Mouse (Mus musculus) liver, embryonic 12.5 days (tissue): ENCODE data around the gene Csrnp1. TPM values are rescaled to one million over a fixed set of nuclear protein-coding genes. Genes with fewer than 3 reads are reported as not detected.

Experiments used
- ATAC-seq: fragments of 200-750 bp; cut with Nextera tagmentation; 2 replicates; pipeline ENCODE4 v1.8.0; 2017; ENCODE audit warnings: moderate number of reproducible peaks, mild to moderate bottlenecking, moderate library complexity
- H3K27ac ChIP-seq: fragments of 300-500 bp; sonication (generic); 2 replicates; pipeline ENCODE4 v1.5.1; 2016; ENCODE audit warnings: mild to moderate bottlenecking
- H3K27me3 ChIP-seq: fragments of 300-500 bp; sonication (generic); replicated peaks from 2 replicates; pipeline ENCODE4 v1.6.1; 2016; ENCODE audit warnings: mild to moderate bottlenecking, moderate library complexity
- H3K36me3 ChIP-seq: fragments of 300-500 bp; sonication (generic); 2 replicates; pipeline ENCODE4 v1.6.1; 2016; ENCODE audit warnings: mild to moderate bottlenecking, moderate library complexity
- H3K4me1 ChIP-seq: fragments of 300-500 bp; sonication (generic); 2 replicates; pipeline ENCODE4 v1.6.1; 2016
- H3K4me2 ChIP-seq: fragments of 300-500 bp; sonication (generic); 2 replicates; pipeline ENCODE4 v1.6.1; 2016; ENCODE audit warnings: mild to moderate bottlenecking, moderate library complexity
- H3K4me3 ChIP-seq: fragments of 300-500 bp; sonication (generic); 2 replicates; pipeline ENCODE4 v1.5.1; 2016; ENCODE audit warnings: mild to moderate bottlenecking, moderate library complexity
- H3K9ac ChIP-seq: fragments of 300-500 bp; sonication (generic); 2 replicates; pipeline ENCODE4 v1.6.1; 2016; ENCODE audit warnings: mild to moderate bottlenecking, moderate library complexity
- H3K9me3 ChIP-seq: fragments of 300-500 bp; sonication (generic); replicated peaks from 2 replicates; pipeline ENCODE4 v1.6.1; 2016; ENCODE audit warnings: mild to moderate bottlenecking, moderate library complexity
- WGBS: fragments of 180-500 bp; shearing (Covaris S2); methylation state at CpG from one replicate; pipeline ENCODE4 v1.1.7; 2016; ENCODE audit not compliant: insufficient replicate concordance; 5-methylcytosine and 5-hydroxymethylcytosine counted together
- polyA plus RNA-seq: library from polyadenylated mRNA; unstranded; fragments of >200 nt; fragmentation: Nextera tagmentation; extraction: Ambion mirVana; gene quantifications from 2 replicates; pipeline ENCODE4 v1.2.1, GENCODE M21; 2016

Csrnp1 gene
- polyA plus RNA-seq, 1 experiment from 2014 or later, result 1.5 TPM

- peaks cover 20% of the 10 kb centered on the region for H3K4me1 ChIP-seq
- no peak overlapping the region for H3K9ac ChIP-seq
- WGBS, result 54% methylated on average over 4 of the region's 4 CpGs
- H3K27ac ChIP-seq, result no peak overlapping the region
- H3K27me3 ChIP-seq, result no peaks in the 10 kb centered on the region
- H3K4me3 ChIP-seq, result no peak overlapping the region
- ATAC-seq, result no peak
- H3K36me3 ChIP-seq, result no peaks in the 10 kb centered on the region
- H3K4me2 ChIP-seq, result no peak overlapping the region
- H3K9me3 ChIP-seq, result no peaks in the 10 kb centered on the region
These were observed 22.2 kb downstream of the Csrnp1 start for GRCm38 (mm10) chr9:119962216-119962615.

GRCm38 (mm10) chr9:119958835-119959234 lies 25.6 kb downstream of the Csrnp1 start:
- no peak overlapping the region for H3K27ac ChIP-seq
- no peak for ATAC-seq
- no peak overlapping the region for H3K4me3 ChIP-seq
- H3K27me3 ChIP-seq, result no peaks in the 10 kb centered on the region
- no peaks in the 10 kb centered on the region for H3K36me3 ChIP-seq
- 66% methylated on average over 9 of the region's 9 CpGs for WGBS
- no peaks in the 10 kb centered on the region for H3K9me3 ChIP-seq
- no peak overlapping the region for H3K4me2 ChIP-seq
- H3K9ac ChIP-seq, result no peak overlapping the region
- H3K4me1 ChIP-seq, result peaks cover 11% of the 10 kb centered on the region

GRCm38 (mm10) chr9:119951388-119951787 lies 33.1 kb downstream of the Csrnp1 start:
- no peak overlapping the region for H3K4me3 ChIP-seq
- no peak overlapping the region for H3K9ac ChIP-seq
- H3K4me1 ChIP-seq, result no peaks in the 10 kb centered on the region
- H3K36me3 ChIP-seq, result no peaks in the 10 kb centered on the region
- no peaks in the 10 kb centered on the region for H3K27me3 ChIP-seq
- H3K27ac ChIP-seq, result no peak overlapping the region
- WGBS, result 65% methylated on average over 9 of the region's 9 CpGs
- no peaks in the 10 kb centered on the region for H3K9me3 ChIP-seq
- no peak for ATAC-seq
- no peak overlapping the region for H3K4me2 ChIP-seq

- Histone ChIP-seq H3K36me3 (no peaks in the 10 kb centered on the region), H3K27me3 (no peaks in the 10 kb centered on the region), H3K9me3 (no peaks in the 10 kb centered on the region), H3K27ac (no peak overlapping the region), H3K4me1 (no peaks in the 10 kb centered on the region), H3K9ac (no peak overlapping the region), H3K4me3 (no peak overlapping the region), H3K4me2 (no peak overlapping the region)
- ATAC-seq, result no peak
- 54% methylated on average over 6 of the region's 6 CpGs for WGBS
These were observed 34.0 kb downstream of the Csrnp1 start for GRCm38 (mm10) chr9:119950434-119950833.

GRCm38 (mm10) chr9:119948804-119949203 lies 35.7 kb downstream of the Csrnp1 start:
- Histone ChIP-seq H3K36me3 (no peaks in the 10 kb centered on the region), H3K4me1 (no peaks in the 10 kb centered on the region), H3K27ac (no peak overlapping the region), H3K4me2 (no peak overlapping the region), H3K4me3 (no peak overlapping the region), H3K9me3 (no peaks in the 10 kb centered on the region), H3K9ac (no peak overlapping the region), H3K27me3 (no peaks in the 10 kb centered on the region)
- no peak for ATAC-seq
- 28% methylated on average over 3 of the region's 3 CpGs for WGBS

- Histone ChIP-seq H3K9me3 (no peaks in the 10 kb centered on the region), H3K27ac (no peak overlapping the region), H3K4me2 (no peak overlapping the region), H3K9ac (no peak overlapping the region), H3K27me3 (no peaks in the 10 kb centered on the region), H3K4me3 (no peak overlapping the region), H3K36me3 (no peaks in the 10 kb centered on the region), H3K4me1 (peaks cover 3% of the 10 kb centered on the region; the same call in 1 of the 2 replicates)
- 68% methylated on average over 12 of the region's 12 CpGs for WGBS
- ATAC-seq, result no peak
These were observed 39.1 kb downstream of the Csrnp1 start for GRCm38 (mm10) chr9:119945173-119945900.

- no peaks in the 10 kb centered on the region for H3K27me3 ChIP-seq
- no peak overlapping the region for H3K4me3 ChIP-seq
- H3K9me3 ChIP-seq, result no peaks in the 10 kb centered on the region
- peaks cover 3% of the 10 kb centered on the region; the same call in 1 of the 2 replicates for H3K4me1 ChIP-seq
- no peak for ATAC-seq
- WGBS, result 44% methylated on average over 1 of the region's 1 CpGs
- no peak overlapping the region; the same call in 1 of the 2 replicates for H3K27ac ChIP-seq
- H3K4me2 ChIP-seq, result no peak overlapping the region
- no peaks in the 10 kb centered on the region for H3K36me3 ChIP-seq
- no peak overlapping the region for H3K9ac ChIP-seq
These were observed 41.1 kb downstream of the Csrnp1 start for GRCm38 (mm10) chr9:119943326-119943725.

GRCm38 (mm10) chr9:119941861-119942260 lies 42.6 kb downstream of the Csrnp1 start:
- no peak overlapping the region for H3K9ac ChIP-seq
- H3K27ac ChIP-seq, result no peak overlapping the region
- no peaks in the 10 kb centered on the region for H3K36me3 ChIP-seq
- no peak overlapping the region for H3K4me3 ChIP-seq
- H3K9me3 ChIP-seq, result no peaks in the 10 kb centered on the region
- 81% methylated on average over 14 of the region's 14 CpGs for WGBS
- peaks cover 15% of the 10 kb centered on the region for H3K4me1 ChIP-seq
- no peak overlapping the region for H3K4me2 ChIP-seq
- ATAC-seq, result no peak
- H3K27me3 ChIP-seq, result no peaks in the 10 kb centered on the region

GRCm38 (mm10) chr9:119941407-119941806 lies 43.1 kb downstream of the Csrnp1 start:
- Histone ChIP-seq H3K36me3 (no peaks in the 10 kb centered on the region), H3K4me2 (no peak overlapping the region), H3K27me3 (no peaks in the 10 kb centered on the region), H3K4me3 (no peak overlapping the region), H3K27ac (no peak overlapping the region), H3K9me3 (no peaks in the 10 kb centered on the region), H3K4me1 (peaks cover 20% of the 10 kb centered on the region), H3K9ac (no peak overlapping the region)
- 72% methylated on average over 5 of the region's 5 CpGs for WGBS
- ATAC-seq, result no peak

- WGBS, result 75% methylated on average over 10 of the region's 10 CpGs
- H3K4me3 ChIP-seq, result no peak overlapping the region
- H3K9me3 ChIP-seq, result no peaks in the 10 kb centered on the region
- no peak overlapping the region for H3K9ac ChIP-seq
- no peak for ATAC-seq
- H3K27ac ChIP-seq, result no peak overlapping the region
- H3K36me3 ChIP-seq, result peaks cover 8% of the 10 kb centered on the region
- H3K27me3 ChIP-seq, result no peaks in the 10 kb centered on the region
- H3K4me1 ChIP-seq, result peaks cover 30% of the 10 kb centered on the region
- no peak overlapping the region for H3K4me2 ChIP-seq
These were observed 44.8 kb downstream of the Csrnp1 start for GRCm38 (mm10) chr9:119939646-119940045.

- H3K4me3 ChIP-seq, result no peak overlapping the region
- no peaks in the 10 kb centered on the region for H3K9me3 ChIP-seq
- no peak for ATAC-seq
- no peak overlapping the region for H3K4me2 ChIP-seq
- H3K9ac ChIP-seq, result no peak overlapping the region
- H3K4me1 ChIP-seq, result peaks cover 33% of the 10 kb centered on the region
- H3K27ac ChIP-seq, result no peak overlapping the region
- 43% methylated on average over 4 of the region's 4 CpGs for WGBS
- peaks cover 8% of the 10 kb centered on the region for H3K36me3 ChIP-seq
- no peaks in the 10 kb centered on the region for H3K27me3 ChIP-seq
These were observed 46.0 kb downstream of the Csrnp1 start for GRCm38 (mm10) chr9:119938496-119938895.

- H3K9ac ChIP-seq, result peak within 1 kb of the TSS; percentile 86
- peak within 1 kb of the TSS; percentile 85 for H3K4me3 ChIP-seq
- H3K36me3 ChIP-seq, result peaks cover 19% of the 10 kb centered on the region
- peaks cover 35% of the 10 kb centered on the region for H3K4me1 ChIP-seq
- ATAC-seq, result peak; percentile 91
- H3K27ac ChIP-seq, result peak within 1 kb of the TSS; percentile 75
- WGBS, result 6% methylated on average over 40 of the region's 40 CpGs
- H3K4me2 ChIP-seq, result peak within 1 kb of the TSS; percentile 95
- H3K27me3 ChIP-seq, result no peaks in the 10 kb centered on the region
- H3K9me3 ChIP-seq, result no peaks in the 10 kb centered on the region
These were observed 47.3 kb downstream of the Csrnp1 start, which contains the start of the genes Gorasp1 and Ttc21a for GRCm38 (mm10) chr9:119937005-119937773. Gene Gorasp1, minus strand, starts transcription at chr9:119937565. Gene Ttc21a, plus strand, starts transcription at chr9:119937606.
